Mouse (Mus musculus) embryonic facial prominence, embryonic 14.5 days (tissue): ENCODE measurements around the gene Srebf2. TPM values are rescaled to one million over a fixed set of nuclear protein-coding genes. Genes with fewer than 3 reads are reported as not detected.
"Not testable (repeated sequence)": the region's sequence is repeated elsewhere in the genome, so short reads cannot be mapped to it uniquely, and the experiment has no call there.

ENCODE experiments used
- ATAC-seq: fragments of 200-750 bp; cut with Nextera tagmentation; 2 replicates; pipeline ENCODE4 v1.8.0; 2017; ENCODE audit warnings: low read depth, moderate number of reproducible peaks, moderate TSS enrichment
- DNase-seq: peaks from one replicate; pipeline ENCODE4 v3.0.0-alpha.2; 2015; ENCODE audit warnings: low spot score
- H3K27ac ChIP-seq: fragments of 300-500 bp; sonication (generic); replicated peaks from 2 replicates; pipeline ENCODE4 v1.5.1; 2014; ENCODE audit warnings: low read depth, mild to moderate bottlenecking, low read length, moderate library complexity
- H3K27me3 ChIP-seq: fragments of 300-500 bp; sonication (generic); replicated peaks from 2 replicates; pipeline ENCODE4 v1.6.1; 2014; ENCODE audit warnings: low read length; ENCODE audit not compliant: control insufficient read depth, insufficient read depth
- H3K36me3 ChIP-seq: fragments of 300-500 bp; sonication (generic); 2 replicates; pipeline ENCODE4 v1.6.1; 2014; ENCODE audit warnings: low read length, mixed read lengths; ENCODE audit not compliant: control insufficient read depth, insufficient read depth
- H3K4me1 ChIP-seq: fragments of 300-500 bp; sonication (generic); 2 replicates; pipeline ENCODE4 v1.6.1; 2014; ENCODE audit warnings: antibody characterized with exemption, low read length; ENCODE audit not compliant: control insufficient read depth, insufficient read depth
- H3K4me2 ChIP-seq: fragments of 300-500 bp; sonication (generic); 2 replicates; pipeline ENCODE4 v1.6.1; 2014; ENCODE audit warnings: low read depth, mild to moderate bottlenecking, low read length, moderate library complexity, mixed read lengths
- H3K4me3 ChIP-seq: fragments of 300-500 bp; sonication (generic); 2 replicates; pipeline ENCODE4 v1.5.1; 2014; ENCODE audit warnings: low read depth, mild to moderate bottlenecking, low read length
- H3K9ac ChIP-seq: fragments of 300-500 bp; sonication (generic); 2 replicates; pipeline ENCODE4 v1.6.1; 2014; ENCODE audit warnings: low read depth, mild to moderate bottlenecking, low read length, moderate library complexity, mixed read lengths
- H3K9me3 ChIP-seq: fragments of 300-500 bp; sonication (generic); 2 replicates; pipeline ENCODE4 v1.6.1; 2016; ENCODE audit warnings: low read length; ENCODE audit not compliant: control insufficient read depth
- WGBS: fragments of 180-500 bp; shearing (Covaris S2); extraction: QIAGEN DNeasy Blood & Tissue Kit; methylation state at CpG from one replicate; pipeline ENCODE4 v1.1.7; 2014; 5-methylcytosine and 5-hydroxymethylcytosine counted together
- polyA plus RNA-seq: library from polyadenylated mRNA; unstranded; fragments of >200 nt; fragmentation: Nextera tagmentation; extraction: Ambion mirVana; gene quantifications from 2 replicates; pipeline ENCODE4 v1.2.1, GENCODE M21; 2014

Srebf2 gene
- 99.2 and 123 TPM in 2 replicates for polyA plus RNA-seq

GRCm38 (mm10) chr15:82146770-82147610 lies at the start of gene Srebf2:
Gene Srebf2 (plus strand): TSS chr15:82147181.
- under 1% methylated on average over 26 of the region's 79 CpGs for WGBS
- peak; percentile 96 for ATAC-seq

DNA sequence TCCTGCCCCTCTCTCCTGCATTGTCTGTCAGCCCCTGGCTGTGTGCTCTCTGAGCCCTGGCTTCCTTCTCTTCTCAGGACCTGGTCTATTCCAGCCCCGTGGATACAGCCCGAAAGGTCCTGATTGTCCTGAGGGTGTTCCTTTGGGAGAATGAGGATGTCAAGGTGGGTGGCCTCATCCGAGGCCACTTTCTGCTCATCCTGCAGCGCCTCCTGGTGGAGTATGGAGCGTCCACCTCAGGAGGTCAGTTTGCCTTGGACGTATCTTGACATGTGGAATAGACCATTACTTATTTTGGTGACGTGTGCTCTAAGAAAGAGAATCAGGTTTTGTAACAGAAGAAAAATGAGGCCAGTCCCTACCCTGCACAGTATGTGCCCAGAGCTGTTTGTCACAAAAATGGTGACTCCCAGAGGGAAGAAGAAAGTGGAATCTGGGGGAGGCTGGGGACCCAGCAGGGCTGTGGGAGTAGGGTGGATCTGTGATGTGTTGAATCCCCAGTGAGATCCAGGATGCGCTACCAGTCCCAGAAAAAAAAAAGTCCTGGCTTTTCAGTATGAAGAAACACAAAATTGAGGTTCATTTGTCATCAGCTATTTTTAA lies 39.9 kb upstream of the Srebf2 start:
- 23% methylated on average over 8 of the region's 8 CpGs for WGBS
- no peak overlapping the region for H3K27ac ChIP-seq
- H3K27me3 ChIP-seq = no peaks in the 10 kb centered on the region
- peak; percentile 6 for DNase-seq
- no peaks in the 10 kb centered on the region for H3K9me3 ChIP-seq
- H3K4me3 ChIP-seq = no peak overlapping the region
- H3K4me2 ChIP-seq = no peak overlapping the region
- no peaks in the 10 kb centered on the region for H3K4me1 ChIP-seq
- no peaks in the 10 kb centered on the region for H3K36me3 ChIP-seq
- no peak overlapping the region for H3K9ac ChIP-seq
- ATAC-seq = no peak

More at GRCm38 (mm10) chr15:82146770-82147610, at the start of gene Srebf2:
- Histone ChIP-seq H3K36me3 (0 out of 2 replicates have a peak, but pooled peaks cover 7% of the 10 kb centered on the region), H3K9me3 (no peaks in the 10 kb centered on the region), H3K4me3 (peak within 1 kb of the TSS; percentile 89), H3K27me3 (no peaks in the 10 kb centered on the region), H3K4me2 (peak within 1 kb of the TSS; percentile 66), H3K9ac (peak within 1 kb of the TSS; percentile 92), H3K4me1 (0 out of 2 replicates have a peak, but pooled peaks cover 16% of the 10 kb centered on the region), H3K27ac (peak within 1 kb of the TSS; percentile 97)
- peak; percentile 100 for DNase-seq

- DNase-seq (no peak), ATAC-seq (no peak)
- H3K27me3 ChIP-seq = no peaks in the 10 kb centered on the region
- H3K27ac ChIP-seq = no peak overlapping the region
- no peaks in the 10 kb centered on the region for H3K36me3 ChIP-seq
- no peaks in the 10 kb centered on the region for H3K4me1 ChIP-seq
- WGBS = 86% methylated on average over 8 of the region's 8 CpGs
- H3K4me3 ChIP-seq = no peak overlapping the region
- no peak overlapping the region for H3K9ac ChIP-seq
- H3K9me3 ChIP-seq = no peaks in the 10 kb centered on the region
- H3K4me2 ChIP-seq = no peak overlapping the region
Observed at GRCm38 (mm10) chr15:82120544-82120943, 26.4 kb upstream of the Srebf2 start.

- not testable (repeated sequence) for H3K27me3 ChIP-seq, H3K9me3 ChIP-seq, ATAC-seq, H3K27ac ChIP-seq, H3K4me3 ChIP-seq, H3K36me3 ChIP-seq
- WGBS = 78% methylated on average over 4 of the region's 4 CpGs
- Histone ChIP-seq H3K4me1 (peaks cover 13% of the 10 kb centered on the region; the same call in 1 of the 2 replicates), H3K9ac (0 out of 2 replicates have a peak overlapping the region, but pooled peaks have one; percentile 25), H3K4me2 (0 out of 2 replicates have a peak overlapping the region, but pooled peaks have one; percentile 91)
- DNase-seq = peak; percentile 2
Observed at GRCm38 (mm10) chr15:82126690-82127089, 20.3 kb upstream of the Srebf2 start.

DNA sequence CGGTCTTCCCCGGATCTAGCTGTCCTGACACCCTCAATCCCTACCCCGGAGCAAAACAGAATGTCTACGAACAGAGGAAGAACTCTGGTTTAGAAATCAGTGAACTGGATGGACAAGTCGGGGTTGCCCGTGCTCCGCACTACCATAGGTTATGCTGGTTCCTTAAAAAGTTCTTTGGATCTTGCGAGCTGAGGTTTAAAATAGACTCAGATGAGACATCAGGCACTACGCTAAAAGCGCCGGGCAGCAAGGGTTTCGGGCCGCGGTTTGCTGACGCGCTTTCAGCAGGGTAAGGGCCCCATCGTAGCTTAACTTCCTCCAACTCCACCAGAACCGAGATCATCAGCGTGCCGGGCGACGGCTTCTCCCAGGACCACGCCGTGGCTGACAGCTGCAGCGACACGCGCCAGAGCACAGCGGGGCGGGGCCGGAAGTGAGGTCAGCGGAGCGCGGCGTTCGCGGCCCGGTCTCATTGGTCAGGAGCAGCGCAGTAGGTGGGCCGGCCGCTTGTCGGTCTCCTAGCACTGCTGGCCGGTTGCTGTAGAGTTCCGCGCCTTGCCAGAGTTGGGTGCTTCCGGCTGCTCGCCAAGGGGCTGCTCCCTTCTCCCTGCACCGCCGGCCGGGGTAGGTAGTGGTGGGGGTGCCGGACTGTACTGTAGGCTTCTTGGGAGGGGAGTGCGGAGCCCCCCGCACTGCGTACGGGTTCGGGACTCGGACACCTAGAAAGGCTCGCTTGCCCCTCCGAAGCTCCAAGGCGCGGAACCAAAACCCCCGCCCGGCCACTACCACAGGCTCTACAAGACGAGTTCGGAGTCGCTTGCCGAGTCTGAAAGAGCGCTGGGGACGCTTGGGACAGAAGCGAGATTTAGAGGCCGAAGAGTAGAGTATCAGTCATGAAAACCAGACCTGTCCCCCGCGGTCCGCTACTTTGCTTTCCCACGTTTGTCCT lies 19.3 kb upstream of the Srebf2 start, which contains the start of gene Ccdc134:
Gene Ccdc134, plus strand, starts transcription at position 497 of the 949 bp plus-strand sequence.
- DNase-seq (peak; percentile 97), ATAC-seq (peak; percentile 99)
- H3K27ac ChIP-seq = peak within 1 kb of the TSS; percentile 85
- H3K27me3 ChIP-seq = no peaks in the 10 kb centered on the region
- no peaks in the 10 kb centered on the region for H3K9me3 ChIP-seq
- H3K4me2 ChIP-seq = peak within 1 kb of the TSS; percentile 91
- H3K4me3 ChIP-seq = peak within 1 kb of the TSS; percentile 81
- 0 out of 2 replicates have a peak, but pooled peaks cover 6% of the 10 kb centered on the region for H3K36me3 ChIP-seq
- WGBS = under 1% methylated on average over 63 of the region's 74 CpGs
- peak within 1 kb of the TSS; percentile 83 for H3K9ac ChIP-seq
- H3K4me1 ChIP-seq = peaks cover 13% of the 10 kb centered on the region; the same call in 1 of the 2 replicates

- Histone ChIP-seq H3K9me3 (no peaks in the 10 kb centered on the region), H3K27me3 (no peaks in the 10 kb centered on the region), H3K4me1 (peaks cover 13% of the 10 kb centered on the region; the same call in 1 of the 2 replicates), H3K9ac (peak overlapping the region; percentile 83), H3K36me3 (peaks cover 12% of the 10 kb centered on the region; the same call in 1 of the 2 replicates), H3K4me2 (peak overlapping the region; percentile 91), H3K4me3 (peak overlapping the region; percentile 81), H3K27ac (peak overlapping the region; percentile 85)
- 0 out of 2 replicates have a peak, but pooled peaks have one; percentile 1 for ATAC-seq
- DNase-seq = peak; percentile 62
- 0% methylated on average over 5 of the region's 5 CpGs for WGBS
Observed at GRCm38 (mm10) chr15:82128398-82128797, 18.6 kb upstream of the Srebf2 start.

GRCm38 (mm10) chr15:82130599-82130998 lies 16.4 kb upstream of the Srebf2 start:
- 53% methylated on average over 7 of the region's 7 CpGs for whole genome bisulfite sequencing
- no peak overlapping the region for H3K27ac ChIP-seq
- ATAC-seq (no peak), DNase-seq (peak; percentile 8)
- H3K4me3 ChIP-seq = no peak overlapping the region
- peaks cover 15% of the 10 kb centered on the region; the same call in 1 of the 2 replicates for H3K36me3 ChIP-seq
- H3K9me3 ChIP-seq = no peaks in the 10 kb centered on the region
- H3K9ac ChIP-seq = no peak overlapping the region
- no peaks in the 10 kb centered on the region for H3K27me3 ChIP-seq
- peaks cover 13% of the 10 kb centered on the region; the same call in 1 of the 2 replicates for H3K4me1 ChIP-seq
- H3K4me2 ChIP-seq = no peak overlapping the region
